Comparison of ENCODE assay signal across 26 mouse cellular contexts in genomic region chr8:89388761-89389160, GRCm38 (mm10).
A peak's percentile ranks its signal among the peaks of the same experiment; 100 is the strongest.
DNase-seq lines count a peak whose midpoint lies in the region; ATAC-seq and TF ChIP-seq lines count a peak whose summit lies in the region.
"Had no signal": no experiment of that assay in that cellular context is flagged by ENCODE, and none has a peak within 500 bp of the region (broad histone marks: within the 10 kb centered on the region; RNA-seq: fewer than 3 reads in every experiment).

No protein-coding gene starts in this region.

- H3K27ac ChIP-seq in kidney, embryonic 15.5 days: peak overlapping the region; percentile 65
- H3K27ac ChIP-seq in neural tube, embryonic 15.5 days (replicated peaks): no peak overlapping the region
- H3K27ac ChIP-seq in thymus, adult 2 months (ENCODE audit: control insufficient read depth, insufficient read depth, low read length): no peak overlapping the region
- H3K27ac ChIP-seq: heart, adult 2 months; hindbrain, postnatal 0 days; left cerebral cortex, adult 2 months; macrophage; midbrain, embryonic 12.5 days; neural tube, embryonic 12.5 days; stomach, embryonic 15.5 days had no signal

- peak; percentile 17; the same call in 1 of the 2 replicates for ATAC-seq in kidney, embryonic 15.5 days (replicated peaks; ENCODE audit: low FRiP score)
- ATAC-seq in neural tube, embryonic 15.5 days (ENCODE audit: low FRiP score): no peak
- ATAC-seq: hindbrain, postnatal 0 days; intestine, postnatal 0 days; liver, postnatal 0 days; lung, postnatal 0 days had no signal

- no peak overlapping the region for H3K4me3 ChIP-seq in kidney, embryonic 15.5 days (replicated peaks)
- H3K4me3 ChIP-seq in neural tube, embryonic 15.5 days (replicated peaks): no peak overlapping the region
- no peak overlapping the region for H3K4me3 ChIP-seq in thymus, adult 2 months (ENCODE audit: control insufficient read depth, insufficient read depth, low read length)
- H3K4me3 ChIP-seq: heart, adult 2 months; left cerebral cortex, adult 2 months; midbrain, embryonic 12.5 days; neural tube, embryonic 12.5 days; stomach, embryonic 15.5 days had no signal

- H3K4me2 ChIP-seq in kidney, embryonic 15.5 days: no peak overlapping the region
- no peak overlapping the region for H3K4me2 ChIP-seq in neural tube, embryonic 15.5 days
- H3K4me2 ChIP-seq: liver, embryonic 11.5 days; midbrain, embryonic 12.5 days; stomach, embryonic 15.5 days had no signal

- no peak for TF ChIP-seq CTCF in thymus, adult 2 months (IDR thresholded peaks at IDR 0.05; ENCODE audit: borderline replicate concordance, control insufficient read depth, extremely low read depth, insufficient read depth, low read length, poor library complexity)

- no peaks in the 10 kb centered on the region for H3K9me3 ChIP-seq in kidney, embryonic 15.5 days (replicated peaks)
- no peaks in the 10 kb centered on the region for H3K9me3 ChIP-seq in neural tube, embryonic 15.5 days (replicated peaks)
- H3K9me3 ChIP-seq: midbrain, embryonic 12.5 days; neural tube, embryonic 12.5 days; stomach, embryonic 15.5 days had no signal

- H3K36me3 ChIP-seq in kidney, embryonic 15.5 days: no peaks in the 10 kb centered on the region
- no peaks in the 10 kb centered on the region for H3K36me3 ChIP-seq in neural tube, embryonic 15.5 days
- H3K36me3 ChIP-seq in thymus, adult 2 months (ENCODE audit: control insufficient read depth, insufficient read depth, low read length): no peaks in the 10 kb centered on the region
- H3K36me3 ChIP-seq: midbrain, embryonic 12.5 days; neural tube, embryonic 12.5 days; stomach, embryonic 15.5 days had no signal

- no peak for TF ChIP-seq POLR2A in thymus, adult 2 months (IDR thresholded peaks at IDR 0.05; ENCODE audit: control insufficient read depth, extremely low read depth, insufficient read depth, low read length, poor library complexity)

- WGBS in kidney, embryonic 15.5 days: 9% methylated on average over 6 of the region's 6 CpGs
- WGBS in neural tube, embryonic 15.5 days: 14% methylated on average over 6 of the region's 6 CpGs
- 77% methylated on average over 6 of the region's 6 CpGs for WGBS in thymus, adult 2 months

- H3K4me1 ChIP-seq in kidney, embryonic 15.5 days: peaks cover 54% of the 10 kb centered on the region
- peaks cover 30% of the 10 kb centered on the region for H3K4me1 ChIP-seq in neural tube, embryonic 15.5 days
- no peaks in the 10 kb centered on the region for H3K4me1 ChIP-seq in thymus, adult 2 months (replicated peaks; ENCODE audit: control insufficient read depth, insufficient read depth, low read length)

- peak; percentile 42 for DNase-seq in embryo, embryonic 10 days (ENCODE audit: low spot score)
- DNase-seq in embryo, embryonic 10.5 days (ENCODE audit: low spot score): no peak
- no peak for DNase-seq in kidney, postnatal 10 days
- DNase-seq in neural tube, embryonic 10.5 days (ENCODE audit: extremely low spot score, low spot score): peak; percentile 22
- no peak for DNase-seq in adrenal gland, postnatal 36 days
- DNase-seq in thymus, adult 2 months: no peak
- DNase-seq: adrenal gland, postnatal 10 days; cerebellum, adult 2 months; cerebellum, postnatal 25 days; gastrocnemius, postnatal 36 days; heart, adult 2 months; liver, postnatal 0 days; right cerebral cortex, adult 18-20 months; right cerebral cortex, postnatal 4 days; thymus, postnatal 4 days had no signal

- H3K9ac ChIP-seq in kidney, embryonic 15.5 days: no peak overlapping the region
- H3K9ac ChIP-seq in neural tube, embryonic 15.5 days (replicated peaks): no peak overlapping the region
- H3K9ac ChIP-seq: liver, postnatal 0 days; midbrain, embryonic 12.5 days; neural tube, embryonic 12.5 days; stomach, embryonic 15.5 days had no signal

- H3K27me3 ChIP-seq in kidney, embryonic 15.5 days: 0 out of 2 replicates have a peak, but pooled peaks cover 3% of the 10 kb centered on the region
- 0 out of 2 replicates have a peak, but pooled peaks cover 5% of the 10 kb centered on the region for H3K27me3 ChIP-seq in neural tube, embryonic 15.5 days (replicated peaks)
- H3K27me3 ChIP-seq in thymus, adult 2 months (ENCODE audit: control insufficient read depth, insufficient read depth, low read length): no peaks in the 10 kb centered on the region
- H3K27me3 ChIP-seq: midbrain, embryonic 12.5 days; neural tube, embryonic 12.5 days; stomach, embryonic 15.5 days had no signal

Comparison
In these comparisons a context has a peak if more than half of its experiments do, and no peak if none do; other contexts are left out.
1. DNase-seq: peak in embryo, embryonic 10 days (single experiment) and neural tube, embryonic 10.5 days (single experiment); none in embryo, embryonic 10.5 days (single experiment), kidney, postnatal 10 days (single experiment), adrenal gland, postnatal 36 days (0 of 2) and thymus, adult 2 months (single experiment).